Mouse (Mus musculus): ENCODE data around the gene Cspg4.

Cspg4 gene

GRCm38 (mm10) chr9:56864832-56865231 is at the start of gene Cspg4:
Cspg4 (plus strand) TSS chr9:56865033.
- peak; percentile 79 for DNase-seq

GRCm38 (mm10) chr9:56824900-56825299 is 39.9 kb upstream of the Cspg4 start:
- no peak for DNase-seq

GRCm38 (mm10) chr9:56825476-56826213 is 39.2 kb upstream of the Cspg4 start:
- no peak for DNase-seq

- DNase-seq, result no peak
Observed at GRCm38 (mm10) chr9:56828146-56828545, 36.7 kb upstream of the Cspg4 start.

- no peak for DNase-seq
Observed at GRCm38 (mm10) chr9:56828841-56829240, 36.0 kb upstream of the Cspg4 start.

- DNase-seq, result no peak
Observed at GRCm38 (mm10) chr9:56830162-56830561, 34.7 kb upstream of the Cspg4 start.

- no peak for DNase-seq
Observed at GRCm38 (mm10) chr9:56831904-56832303, 32.9 kb upstream of the Cspg4 start.

GRCm38 (mm10) chr9:56832900-56833299 is 31.9 kb upstream of the Cspg4 start:
- DNase-seq, result no peak

- DNase-seq, result no peak
Observed at GRCm38 (mm10) chr9:56835152-56835551, 29.7 kb upstream of the Cspg4 start.

GRCm38 (mm10) chr9:56840721-56841120 is 24.1 kb upstream of the Cspg4 start:
- no peak for DNase-seq

- no peak for DNase-seq
Observed at GRCm38 (mm10) chr9:56841864-56842263, 23.0 kb upstream of the Cspg4 start.

GRCm38 (mm10) chr9:56842303-56842719 is 22.5 kb upstream of the Cspg4 start:
- DNase-seq, result no peak

GRCm38 (mm10) chr9:56843679-56844188 is 21.1 kb upstream of the Cspg4 start:
- peak; percentile 41 for DNase-seq

GRCm38 (mm10) chr9:56844644-56845043 is 20.2 kb upstream of the Cspg4 start:
- no peak for DNase-seq

GRCm38 (mm10) chr9:56847523-56847922 is 17.3 kb upstream of the Cspg4 start:
- DNase-seq, result peak; percentile 62

- no peak for DNase-seq
Observed at GRCm38 (mm10) chr9:56850128-56850904, 14.5 kb upstream of the Cspg4 start.

GRCm38 (mm10) chr9:56850905-56851252 is 14.0 kb upstream of the Cspg4 start:
- DNase-seq, result no peak

GRCm38 (mm10) chr9:56851778-56852177 is 13.1 kb upstream of the Cspg4 start:
- DNase-seq, result no peak

GRCm38 (mm10) chr9:56857463-56857862 is 7.4 kb upstream of the Cspg4 start:
- DNase-seq, result no peak

- DNase-seq, result no peak
Observed at GRCm38 (mm10) chr9:56860035-56860434, 4.8 kb upstream of the Cspg4 start.

- peak; percentile 49 for DNase-seq
Observed at GRCm38 (mm10) chr9:56860486-56861269, 4.2 kb upstream of the Cspg4 start.

- DNase-seq, result peak; percentile 43
Observed at GRCm38 (mm10) chr9:56862863-56863262, 2.0 kb upstream of the Cspg4 start.

GRCm38 (mm10) chr9:56864216-56864729 is 560 bp upstream of the Cspg4 start, which contains the start of gene Odf3l1:
Odf3l1 (minus strand) TSS chr9:56864679.
- peak; percentile 48 for DNase-seq
